Mouse (Mus musculus): Measurements from ENCODE around the gene Hook2. TPM values are rescaled to one million over a fixed set of nuclear protein-coding genes. Genes with fewer than 3 reads are reported as not detected.
A peak's percentile ranks its signal among the peaks of the same experiment; 100 is the strongest.

Gene Hook2
- polyA plus RNA-seq, 1 experiment, result 3.6 TPM

DNA sequence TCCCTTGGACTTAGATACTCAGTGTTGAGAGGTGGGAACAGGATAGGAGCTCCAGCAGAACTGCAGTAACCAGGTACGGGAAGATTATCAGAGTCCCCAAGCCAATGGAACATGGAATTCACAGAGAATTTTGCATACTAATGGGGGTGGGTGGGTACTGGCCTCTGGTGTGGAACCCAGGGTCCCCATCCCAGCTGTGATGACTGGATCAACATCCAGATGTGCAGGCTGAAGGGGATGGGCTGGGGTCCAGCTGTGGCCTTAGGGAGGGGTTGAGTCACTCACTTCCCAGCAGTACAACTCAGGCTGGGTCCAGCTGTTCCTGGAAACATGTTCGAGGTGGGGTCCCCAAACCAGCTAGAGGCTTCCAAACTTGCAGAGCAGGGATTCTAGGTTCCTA is 2.5 kb upstream of the Hook2 start:
- peaks cover 12% of the 10 kb centered on the region for H3K4me1 ChIP-seq (ENCODE audit: control insufficient read depth, insufficient read depth, insufficient read length)
- H3K36me3 ChIP-seq (ENCODE audit: control insufficient read depth, insufficient read depth, low read length), result no peaks in the 10 kb centered on the region
- WGBS, result 87% methylated on average over 2 of the region's 2 CpGs
- H3K27me3 ChIP-seq (ENCODE audit: control insufficient read depth, insufficient read depth, low read length), result no peaks in the 10 kb centered on the region
- H3K4me3 ChIP-seq (ENCODE audit: extremely low read depth, insufficient read depth, insufficient read length), result no peak overlapping the region
- no peak overlapping the region for H3K27ac ChIP-seq (ENCODE audit: insufficient read depth, low read length)
- DNase-seq (ENCODE audit: low read depth in 1 of 2, low spot score in 2 of 2), result no peak
- no peak for TF ChIP-seq CTCF (IDR thresholded peaks at IDR 0.05; ENCODE audit: extremely low read depth, insufficient read depth, insufficient read length, insufficient replicate concordance)
- TF ChIP-seq POLR2A (IDR thresholded peaks at IDR 0.05; ENCODE audit: low read depth, low read length), result no peak

DNA sequence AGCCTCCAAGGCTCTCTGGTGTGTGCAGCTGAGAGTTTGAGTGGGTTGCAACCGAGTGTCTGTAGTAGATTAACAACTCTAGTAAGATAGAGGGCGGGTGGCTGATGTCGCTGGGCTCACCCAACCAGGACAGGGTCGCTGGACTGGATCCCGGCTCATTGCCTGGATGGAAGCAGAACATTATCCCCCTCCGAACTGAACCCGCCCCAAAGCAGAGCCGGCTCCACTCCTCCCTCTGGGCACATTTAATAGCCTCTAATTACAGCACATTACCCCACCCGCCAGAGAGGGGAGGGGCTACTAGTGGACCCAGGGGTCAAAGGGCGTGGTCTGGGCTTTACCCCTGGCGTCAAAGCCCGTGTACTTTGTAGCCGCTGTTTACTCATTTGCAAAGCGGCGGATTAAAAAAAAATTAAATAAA is 1.1 kb upstream of the Hook2 start:
- H3K36me3 ChIP-seq (ENCODE audit: control insufficient read depth, insufficient read depth, low read length), result no peaks in the 10 kb centered on the region
- peaks cover 8% of the 10 kb centered on the region for H3K4me1 ChIP-seq (ENCODE audit: control insufficient read depth, insufficient read depth, insufficient read length)
- TF ChIP-seq CTCF (IDR thresholded peaks at IDR 0.05; ENCODE audit: extremely low read depth, insufficient read depth, insufficient read length, insufficient replicate concordance), result no peak
- no peak for TF ChIP-seq POLR2A (IDR thresholded peaks at IDR 0.05; ENCODE audit: low read depth, low read length)
- peak in 1 of 2 experiments; percentile 30 for DNase-seq (ENCODE audit: low read depth in 1 of 2, low spot score in 2 of 2)
- H3K4me3 ChIP-seq (ENCODE audit: extremely low read depth, insufficient read depth, insufficient read length), result no peak overlapping the region
- H3K27ac ChIP-seq (ENCODE audit: insufficient read depth, low read length), result no peak overlapping the region
- 26% methylated on average over 15 of the region's 15 CpGs for WGBS
- H3K27me3 ChIP-seq (ENCODE audit: control insufficient read depth, insufficient read depth, low read length), result no peaks in the 10 kb centered on the region

DNA sequence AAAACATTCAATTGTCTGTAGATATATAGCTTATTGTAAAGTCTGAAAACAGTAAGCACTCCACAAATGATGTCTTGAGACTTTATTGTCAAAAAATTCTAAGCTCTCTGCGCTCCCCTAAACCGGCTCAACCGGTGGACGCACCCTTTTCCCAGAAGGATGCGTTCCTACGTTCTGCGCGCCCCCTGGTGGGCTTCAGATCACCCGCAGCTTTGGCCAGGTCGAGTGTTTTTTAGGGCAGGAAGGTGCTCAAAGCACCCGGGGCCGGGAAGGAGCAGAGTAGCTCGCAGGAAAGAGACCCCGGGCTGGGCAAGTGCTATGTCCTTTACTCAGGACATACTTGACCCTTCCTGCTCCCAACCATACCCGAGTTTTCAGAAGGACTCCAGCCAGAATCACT is 593 bp upstream of the Hook2 start:
- no peaks in the 10 kb centered on the region for H3K36me3 ChIP-seq (ENCODE audit: control insufficient read depth, insufficient read depth, low read length)
- peak in 1 of 2 experiments; percentile 89 for DNase-seq (ENCODE audit: low read depth in 1 of 2, low spot score in 2 of 2)
- under 1% methylated on average over 15 of the region's 15 CpGs for WGBS
- no peak for TF ChIP-seq POLR2A (IDR thresholded peaks at IDR 0.05; ENCODE audit: low read depth, low read length)
- peak; percentile 95 for TF ChIP-seq CTCF (IDR thresholded peaks at IDR 0.05; ENCODE audit: extremely low read depth, insufficient read depth, insufficient read length, insufficient replicate concordance)
- peak overlapping the region; percentile 41; the same call in 1 of the 2 replicates for H3K4me3 ChIP-seq (ENCODE audit: extremely low read depth, insufficient read depth, insufficient read length)
- no peaks in the 10 kb centered on the region for H3K27me3 ChIP-seq (ENCODE audit: control insufficient read depth, insufficient read depth, low read length)
- peak overlapping the region; percentile 70 for H3K27ac ChIP-seq (ENCODE audit: insufficient read depth, low read length)
- H3K4me1 ChIP-seq (ENCODE audit: control insufficient read depth, insufficient read depth, insufficient read length), result peaks cover 3% of the 10 kb centered on the region

DNA sequence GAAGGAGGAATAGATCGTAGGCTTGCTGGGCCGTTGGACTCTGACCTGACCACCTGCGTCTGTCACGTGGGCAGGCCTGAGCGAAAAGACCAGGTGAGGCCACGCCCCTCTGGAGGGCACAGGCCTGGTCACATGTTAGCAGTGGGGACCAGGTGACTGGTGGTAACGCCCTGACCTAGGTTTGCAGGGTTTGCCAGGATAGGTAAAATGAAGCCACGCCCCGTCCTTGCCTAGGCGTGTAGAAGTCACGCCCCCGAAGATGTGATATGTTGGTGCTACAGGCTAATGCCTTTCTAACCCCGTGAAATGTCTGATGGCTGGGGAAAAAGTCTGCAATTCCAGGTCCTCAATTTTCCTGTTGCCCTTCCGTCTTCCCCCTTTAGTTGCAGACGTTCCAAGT is 433 bp downstream of the Hook2 start:
- peak in 1 of 2 experiments; percentile 43 for DNase-seq (ENCODE audit: low read depth in 1 of 2, low spot score in 2 of 2)
- peak overlapping the region; percentile 53 for H3K4me3 ChIP-seq (ENCODE audit: extremely low read depth, insufficient read depth, insufficient read length)
- TF ChIP-seq CTCF (IDR thresholded peaks at IDR 0.05; ENCODE audit: extremely low read depth, insufficient read depth, insufficient read length, insufficient replicate concordance), result no peak
- TF ChIP-seq POLR2A (IDR thresholded peaks at IDR 0.05; ENCODE audit: low read depth, low read length), result no peak
- no peaks in the 10 kb centered on the region for H3K36me3 ChIP-seq (ENCODE audit: control insufficient read depth, insufficient read depth, low read length)
- no peaks in the 10 kb centered on the region; the same call in 1 of the 2 replicates for H3K4me1 ChIP-seq (ENCODE audit: control insufficient read depth, insufficient read depth, insufficient read length)
- 10% methylated on average over 15 of the region's 15 CpGs for WGBS
- H3K27me3 ChIP-seq (ENCODE audit: control insufficient read depth, insufficient read depth, low read length), result no peaks in the 10 kb centered on the region
- H3K27ac ChIP-seq (ENCODE audit: insufficient read depth, low read length), result no peak overlapping the region

DNA sequence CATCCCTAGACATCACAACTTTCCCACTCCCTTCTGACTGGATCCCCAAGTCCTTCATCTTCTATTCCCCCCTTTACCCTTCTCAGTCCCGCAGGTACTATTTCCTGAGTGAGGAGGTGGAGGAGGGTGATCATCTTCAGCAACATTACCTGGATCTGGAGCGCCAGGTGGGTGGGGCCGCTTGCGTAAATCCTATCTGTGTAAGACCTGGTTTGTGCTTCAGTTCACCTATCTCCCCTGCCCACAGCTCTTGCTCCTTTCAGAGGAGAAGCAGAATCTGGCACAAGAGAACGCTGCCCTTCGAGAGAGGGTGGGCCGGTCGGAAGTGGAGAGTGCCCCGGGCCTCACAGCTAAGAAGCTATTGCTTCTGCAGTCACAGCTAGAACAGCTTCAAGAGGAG is 4.0 kb downstream of the Hook2 start:
- DNase-seq (ENCODE audit: low read depth in 1 of 2, low spot score in 2 of 2), result no peak
- TF ChIP-seq CTCF (IDR thresholded peaks at IDR 0.05; ENCODE audit: extremely low read depth, insufficient read depth, insufficient read length, insufficient replicate concordance), result no peak
- TF ChIP-seq POLR2A (IDR thresholded peaks at IDR 0.05; ENCODE audit: low read depth, low read length), result no peak
- H3K36me3 ChIP-seq (ENCODE audit: control insufficient read depth, insufficient read depth, low read length), result no peaks in the 10 kb centered on the region
- H3K4me3 ChIP-seq (ENCODE audit: extremely low read depth, insufficient read depth, insufficient read length), result no peak overlapping the region
- no peak overlapping the region for H3K27ac ChIP-seq (ENCODE audit: insufficient read depth, low read length)
- 97% methylated on average over 9 of the region's 9 CpGs for WGBS
- no peaks in the 10 kb centered on the region for H3K27me3 ChIP-seq (ENCODE audit: control insufficient read depth, insufficient read depth, low read length)
- H3K4me1 ChIP-seq (ENCODE audit: control insufficient read depth, insufficient read depth, insufficient read length), result peaks cover 2% of the 10 kb centered on the region; the same call in 1 of the 2 replicates

DNA sequence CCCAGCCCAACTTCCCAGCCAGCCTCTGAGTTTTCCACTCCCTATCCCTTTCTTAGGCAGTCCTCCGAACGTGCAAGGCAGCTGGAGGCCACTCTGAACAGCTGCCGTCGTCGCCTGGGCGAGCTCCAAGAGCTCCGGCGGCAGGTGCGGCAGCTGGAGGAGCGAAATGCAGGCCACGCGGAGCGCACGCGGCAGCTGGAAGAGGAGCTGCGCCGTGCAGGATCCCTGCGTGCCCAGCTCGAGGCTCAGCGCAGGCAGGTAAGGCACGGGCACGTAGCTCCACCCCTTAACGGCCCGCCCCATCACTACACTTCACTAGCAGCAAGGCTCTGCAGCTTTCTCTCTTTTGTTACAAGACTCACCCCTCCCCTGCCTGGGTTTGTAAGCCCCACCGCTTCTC is 5.3 kb downstream of the Hook2 start:
- H3K36me3 ChIP-seq (ENCODE audit: control insufficient read depth, insufficient read depth, low read length), result no peaks in the 10 kb centered on the region
- H3K27me3 ChIP-seq (ENCODE audit: control insufficient read depth, insufficient read depth, low read length), result no peaks in the 10 kb centered on the region
- no peak for DNase-seq (ENCODE audit: low read depth in 1 of 2, low spot score in 2 of 2)
- no peak for TF ChIP-seq CTCF (IDR thresholded peaks at IDR 0.05; ENCODE audit: extremely low read depth, insufficient read depth, insufficient read length, insufficient replicate concordance)
- no peak for TF ChIP-seq POLR2A (IDR thresholded peaks at IDR 0.05; ENCODE audit: low read depth, low read length)
- no peak overlapping the region for H3K4me3 ChIP-seq (ENCODE audit: extremely low read depth, insufficient read depth, insufficient read length)
- H3K4me1 ChIP-seq (ENCODE audit: control insufficient read depth, insufficient read depth, insufficient read length), result peaks cover 2% of the 10 kb centered on the region; the same call in 1 of the 2 replicates
- no peak overlapping the region for H3K27ac ChIP-seq (ENCODE audit: insufficient read depth, low read length)
- 90% methylated on average over 25 of the region's 25 CpGs for WGBS

DNA sequence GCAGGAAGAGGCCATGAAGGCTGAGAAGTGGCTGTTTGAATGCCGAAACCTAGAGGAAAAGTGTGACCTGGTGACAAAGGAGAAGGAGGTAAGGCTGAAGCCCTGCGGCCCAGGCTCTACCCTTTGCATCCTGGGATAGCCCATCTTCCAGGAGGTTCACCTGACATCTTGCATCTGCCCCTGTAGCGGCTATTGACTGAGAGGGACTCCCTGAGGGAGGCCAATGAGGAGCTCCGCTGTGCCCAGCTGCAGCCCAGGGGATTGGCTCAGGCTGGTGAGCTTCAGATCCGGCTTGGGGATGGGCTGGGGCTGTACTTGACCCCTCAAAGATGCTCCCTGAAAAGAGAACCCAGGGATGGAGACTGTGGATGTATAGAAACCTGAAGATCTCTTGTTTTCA is 6.6 kb downstream of the Hook2 start:
- H3K4me1 ChIP-seq (ENCODE audit: control insufficient read depth, insufficient read depth, insufficient read length), result peaks cover 2% of the 10 kb centered on the region; the same call in 1 of the 2 replicates
- H3K27ac ChIP-seq (ENCODE audit: insufficient read depth, low read length), result no peak overlapping the region
- no peak for DNase-seq (ENCODE audit: low read depth in 1 of 2, low spot score in 2 of 2)
- H3K36me3 ChIP-seq (ENCODE audit: control insufficient read depth, insufficient read depth, low read length), result no peaks in the 10 kb centered on the region
- no peaks in the 10 kb centered on the region for H3K27me3 ChIP-seq (ENCODE audit: control insufficient read depth, insufficient read depth, low read length)
- WGBS, result 96% methylated on average over 5 of the region's 5 CpGs
- H3K4me3 ChIP-seq (ENCODE audit: extremely low read depth, insufficient read depth, insufficient read length), result no peak overlapping the region
- TF ChIP-seq CTCF (IDR thresholded peaks at IDR 0.05; ENCODE audit: extremely low read depth, insufficient read depth, insufficient read length, insufficient replicate concordance) (no peak), POLR2A (IDR thresholded peaks at IDR 0.05; ENCODE audit: low read depth, low read length) (no peak)
